Mouse (Mus musculus) inflammation-experienced regulatory T-cells, adult 6 months (primary cell): ENCODE measurements around the gene Ppp3ca. TPM values are rescaled to one million over a fixed set of nuclear protein-coding genes. Genes with fewer than 3 reads are reported as not detected.

ENCODE experiments used
- ATAC-seq: one replicate; pipeline ENCODE4 v1.8.0; 2017
- polyA plus RNA-seq, 3 experiments: library from polyadenylated mRNA; unstranded; fragments of 100-300 nt; shearing (Covaris generic); gene quantifications; one replicate each; pipeline ENCODE4 v1.2.1; 2017

Ppp3ca gene
- polyA plus RNA-seq, 3 experiments from 2014 or later = 12.9 to 20.0 (median 19.0) TPM

DNA sequence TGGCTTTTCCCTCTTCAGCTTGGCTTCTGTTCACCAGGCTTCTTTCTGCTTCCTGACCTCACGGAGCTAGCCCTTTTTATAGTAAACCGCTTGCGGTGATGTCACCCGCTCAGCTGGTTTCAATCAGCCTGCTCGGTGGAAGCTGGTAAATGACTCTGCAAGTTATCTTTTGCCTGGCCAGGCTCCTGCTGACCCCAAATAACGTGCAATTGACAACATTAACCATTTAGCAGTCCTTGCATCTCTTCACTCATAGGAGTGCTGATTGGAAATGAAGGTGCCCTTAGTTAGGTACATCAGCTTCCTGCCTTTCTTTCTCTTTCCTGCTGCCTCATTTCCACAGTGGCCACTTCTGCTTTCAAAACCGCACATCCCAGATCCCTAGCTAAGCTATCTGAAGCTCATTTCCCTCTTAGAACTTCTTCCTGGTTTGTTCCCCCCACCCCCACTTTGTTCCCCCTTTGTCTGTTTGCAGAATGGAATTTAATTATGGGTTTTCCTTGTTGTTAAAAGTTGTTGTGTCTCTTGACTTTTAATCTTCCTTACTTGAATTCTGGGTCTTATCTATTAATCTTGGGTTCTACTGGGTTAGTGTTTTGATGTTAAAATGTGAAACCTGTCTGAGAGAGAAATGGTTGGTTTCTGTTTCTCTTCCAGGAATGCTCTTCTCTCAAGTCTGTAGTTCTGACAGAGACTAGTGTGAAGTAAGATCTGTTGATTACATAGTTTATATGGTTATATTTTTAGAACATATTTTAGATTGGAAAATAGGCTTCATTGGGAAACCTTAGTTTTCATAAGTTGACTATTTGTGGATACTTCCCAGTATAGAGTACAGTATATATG, 55.6 kb downstream of the Ppp3ca start:
- peak; percentile 79 for ATAC-seq

DNA sequence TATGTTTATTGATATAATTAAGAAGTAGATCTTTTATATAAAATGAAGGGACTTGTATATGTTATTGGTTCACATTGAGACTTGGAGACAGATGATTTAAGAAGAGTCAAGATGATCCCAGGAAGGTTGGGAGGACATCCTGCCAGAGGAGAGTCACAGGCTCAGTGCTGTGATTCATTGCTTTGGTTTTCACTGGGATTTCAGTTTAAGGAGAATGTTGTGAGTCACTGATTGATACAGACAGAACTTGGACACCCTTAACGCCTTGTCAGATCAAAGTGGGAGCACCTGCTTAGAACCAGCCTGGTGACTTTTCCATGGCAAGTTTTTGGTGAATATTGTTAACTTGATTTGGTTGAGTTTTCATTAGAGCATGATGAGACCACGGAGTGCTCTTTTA, 58.0 kb downstream of the Ppp3ca start:
- ATAC-seq = no peak

GRCm38 (mm10) chr3:136729978-136730377, 60.1 kb downstream of the Ppp3ca start:
- no peak for ATAC-seq

DNA sequence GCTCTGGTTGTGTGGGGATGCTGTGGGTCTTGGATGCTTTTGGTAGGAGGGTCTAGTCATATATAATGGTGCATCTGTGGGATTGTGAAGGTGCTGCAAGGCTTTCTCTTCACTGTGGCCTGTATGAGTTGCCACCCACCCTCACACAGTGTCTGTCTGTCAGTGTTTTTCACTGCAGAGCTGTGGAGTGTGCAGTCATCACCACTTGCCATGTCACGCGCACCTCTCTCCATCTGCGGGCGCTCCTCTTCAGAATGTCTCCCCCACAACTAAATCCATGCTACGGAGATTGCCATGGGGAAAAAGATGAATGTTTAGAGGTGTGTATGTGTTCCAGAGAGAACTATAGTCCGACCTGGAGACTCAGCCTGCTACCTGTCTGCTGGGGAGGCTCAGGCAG, 61.7 kb downstream of the Ppp3ca start:
- no peak for ATAC-seq

- ATAC-seq = no peak
Measured at GRCm38 (mm10) chr3:136736021-136736420, 66.1 kb downstream of the Ppp3ca start.

GRCm38 (mm10) chr3:136736773-136737298, 66.9 kb downstream of the Ppp3ca start:
- ATAC-seq = no peak

DNA sequence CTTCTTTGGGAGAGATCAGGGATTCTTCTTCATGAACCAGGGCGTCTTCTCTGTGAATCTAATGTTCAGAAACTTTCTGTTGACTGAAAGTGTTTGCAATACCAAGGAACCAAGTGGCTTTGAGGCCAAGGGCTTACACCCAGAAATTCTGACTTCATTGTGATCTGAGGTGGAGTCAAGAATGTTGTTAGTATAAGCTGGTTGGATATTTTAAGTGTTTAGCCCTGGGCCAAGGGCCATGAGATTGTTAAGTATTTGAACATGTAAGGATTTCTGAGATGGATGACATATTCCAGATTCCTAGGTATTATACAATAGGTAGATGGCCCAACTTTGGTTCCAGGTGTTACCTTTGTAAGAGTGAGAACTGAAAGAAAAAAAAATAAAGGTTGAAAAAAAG, 68.5 kb downstream of the Ppp3ca start:
- no peak for ATAC-seq

- no peak for ATAC-seq
Measured at GRCm38 (mm10) chr3:136738914-136739313, 69.0 kb downstream of the Ppp3ca start.

GRCm38 (mm10) chr3:136741659-136742058, 71.7 kb downstream of the Ppp3ca start:
- no peak for ATAC-seq

- ATAC-seq = peak; percentile 89
Measured at GRCm38 (mm10) chr3:136742258-136743057, 72.5 kb downstream of the Ppp3ca start.

- ATAC-seq = no peak
Measured at GRCm38 (mm10) chr3:136744295-136744897, 74.5 kb downstream of the Ppp3ca start.

- no peak for ATAC-seq
Measured at GRCm38 (mm10) chr3:136745456-136745855, 75.5 kb downstream of the Ppp3ca start.

DNA sequence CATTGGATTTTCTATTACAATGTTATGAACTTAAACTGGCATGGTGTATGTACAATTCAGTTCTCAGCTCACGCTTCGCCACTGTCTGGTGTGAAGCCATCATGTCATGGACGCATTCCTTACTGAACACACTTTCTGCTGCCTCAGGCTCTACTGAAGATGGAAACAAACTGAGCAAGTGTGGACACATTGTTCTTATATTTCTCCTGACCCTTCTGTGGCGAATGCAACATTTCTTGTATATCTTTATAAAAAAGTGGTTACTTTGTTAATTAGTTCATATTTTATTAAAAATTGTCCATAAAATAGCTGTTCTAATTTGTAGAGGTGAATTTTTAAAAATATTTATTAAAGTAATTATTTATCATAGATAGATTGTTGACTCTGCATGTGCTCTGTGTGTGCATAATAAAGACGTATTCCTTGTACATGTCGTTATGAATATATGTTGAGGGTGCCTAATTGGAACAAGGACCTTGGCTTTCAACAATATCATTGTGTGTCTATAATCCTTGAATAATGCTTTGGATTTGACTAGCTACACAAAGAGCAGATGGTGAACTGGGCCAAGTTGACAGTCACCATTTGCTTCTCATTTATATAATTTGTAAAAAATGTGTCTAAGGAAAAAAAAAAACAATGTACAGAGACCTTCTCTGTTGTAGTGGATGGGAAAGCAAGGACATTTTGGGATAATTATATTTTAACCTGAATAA, 79.0 kb downstream of the Ppp3ca start:
- ATAC-seq = no peak

DNA sequence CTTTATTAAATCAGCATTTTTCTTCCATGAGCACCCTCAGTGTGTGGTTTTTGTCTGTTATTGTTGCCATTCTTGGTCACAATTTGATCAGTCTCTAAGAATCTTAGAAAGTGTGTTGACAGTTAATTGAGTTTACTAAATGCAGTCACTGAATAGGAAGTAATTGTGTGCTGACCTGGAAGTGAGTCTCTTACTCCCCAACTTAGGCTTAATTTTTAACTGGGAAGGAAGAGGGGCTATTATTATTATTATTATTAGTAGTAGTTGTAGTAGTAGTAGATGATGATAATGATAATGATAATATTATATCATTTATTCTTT, 79.5 kb downstream of the Ppp3ca start:
- no peak for ATAC-seq

DNA sequence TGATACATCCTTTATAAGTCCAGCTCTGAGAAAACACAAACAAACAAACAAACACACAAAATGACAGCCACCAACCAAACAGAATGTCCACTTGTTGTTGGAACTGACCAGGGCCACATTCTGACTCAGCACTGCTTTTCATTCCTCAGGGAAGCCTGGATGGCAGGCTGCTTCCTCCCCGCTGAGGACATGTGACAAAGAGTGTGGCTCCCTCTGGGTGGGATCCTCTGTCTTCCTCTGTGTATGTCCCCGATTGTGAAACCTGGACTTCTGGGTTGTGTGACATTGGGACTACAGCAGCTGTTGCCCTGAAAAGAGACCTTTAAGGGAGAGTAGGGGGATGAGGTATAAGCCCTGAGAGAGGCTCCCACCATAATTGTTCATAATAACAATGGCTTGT, 80.0 kb downstream of the Ppp3ca start:
- ATAC-seq = no peak

DNA sequence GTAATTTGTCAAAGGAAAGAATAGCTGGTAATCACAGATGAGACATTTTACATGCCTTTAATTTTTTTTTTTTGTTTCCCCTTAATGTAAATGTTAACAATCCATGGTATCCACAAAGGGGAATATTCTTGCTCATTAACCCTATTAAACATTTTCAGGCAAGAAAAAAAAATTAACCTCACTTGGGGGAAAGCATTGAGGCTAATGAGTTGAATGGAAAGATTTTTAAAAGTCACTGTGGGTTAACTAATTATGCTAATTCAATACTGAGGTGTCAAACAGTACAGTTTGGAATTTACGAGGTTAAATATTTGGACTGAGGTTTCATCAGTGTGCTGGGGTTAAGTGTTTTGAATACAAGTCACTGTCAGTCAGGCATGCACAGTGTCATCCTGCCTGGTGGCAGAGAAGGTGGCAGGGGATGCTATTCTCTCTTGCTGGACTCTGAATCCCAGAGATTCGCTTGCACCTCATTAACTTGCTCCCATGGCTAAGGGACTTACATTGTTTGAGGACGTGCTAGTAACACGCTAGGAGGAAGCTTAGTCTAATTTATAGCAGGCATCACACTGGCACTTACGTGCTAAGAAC, 82.3 kb downstream of the Ppp3ca start:
- no peak for ATAC-seq

- ATAC-seq = no peak
Measured at GRCm38 (mm10) chr3:136756137-136756536, 86.2 kb downstream of the Ppp3ca start.

GRCm38 (mm10) chr3:136759446-136759845, 89.5 kb downstream of the Ppp3ca start:
- no peak for ATAC-seq

- no peak for ATAC-seq
Measured at GRCm38 (mm10) chr3:136761292-136761978, 91.5 kb downstream of the Ppp3ca start.

DNA sequence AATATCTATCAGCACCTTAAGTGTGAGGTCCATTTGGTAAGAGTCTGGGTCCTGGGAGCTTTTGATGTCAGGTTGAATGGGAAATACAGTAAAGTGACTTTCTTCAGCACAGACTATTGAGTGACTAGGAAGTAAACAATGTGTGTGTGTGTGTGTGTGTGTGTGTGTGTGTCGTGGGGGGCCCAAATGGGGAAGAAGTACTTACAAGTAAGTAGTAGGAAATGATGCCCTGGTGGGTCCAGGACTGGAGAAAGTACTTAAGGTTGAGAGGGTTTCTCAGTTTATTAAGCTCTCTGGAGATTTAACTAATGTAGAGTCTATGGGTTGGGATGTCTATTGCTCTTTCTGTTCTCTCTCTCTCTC, 92.0 kb downstream of the Ppp3ca start:
- no peak for ATAC-seq

GRCm38 (mm10) chr3:136763717-136764270, 93.9 kb downstream of the Ppp3ca start:
- ATAC-seq = no peak
